Mouse (Mus musculus) bone marrow macrophage, adult 2 months (primary cell): ENCODE results near the gene Faf1.

Experiments
- CTCF ChIP-seq: IDR thresholded peaks from 2 replicates; pipeline ENCODE4 v1.5.1; 2012; ENCODE audit warnings: low read depth, mild to moderate bottlenecking, low read length, moderate library complexity
- POLR2A ChIP-seq: IDR thresholded peaks from 2 replicates; pipeline ENCODE4 v1.6.1; 2012; ENCODE audit warnings: mild to moderate bottlenecking, low read depth, low read length, borderline replicate concordance

DNA sequence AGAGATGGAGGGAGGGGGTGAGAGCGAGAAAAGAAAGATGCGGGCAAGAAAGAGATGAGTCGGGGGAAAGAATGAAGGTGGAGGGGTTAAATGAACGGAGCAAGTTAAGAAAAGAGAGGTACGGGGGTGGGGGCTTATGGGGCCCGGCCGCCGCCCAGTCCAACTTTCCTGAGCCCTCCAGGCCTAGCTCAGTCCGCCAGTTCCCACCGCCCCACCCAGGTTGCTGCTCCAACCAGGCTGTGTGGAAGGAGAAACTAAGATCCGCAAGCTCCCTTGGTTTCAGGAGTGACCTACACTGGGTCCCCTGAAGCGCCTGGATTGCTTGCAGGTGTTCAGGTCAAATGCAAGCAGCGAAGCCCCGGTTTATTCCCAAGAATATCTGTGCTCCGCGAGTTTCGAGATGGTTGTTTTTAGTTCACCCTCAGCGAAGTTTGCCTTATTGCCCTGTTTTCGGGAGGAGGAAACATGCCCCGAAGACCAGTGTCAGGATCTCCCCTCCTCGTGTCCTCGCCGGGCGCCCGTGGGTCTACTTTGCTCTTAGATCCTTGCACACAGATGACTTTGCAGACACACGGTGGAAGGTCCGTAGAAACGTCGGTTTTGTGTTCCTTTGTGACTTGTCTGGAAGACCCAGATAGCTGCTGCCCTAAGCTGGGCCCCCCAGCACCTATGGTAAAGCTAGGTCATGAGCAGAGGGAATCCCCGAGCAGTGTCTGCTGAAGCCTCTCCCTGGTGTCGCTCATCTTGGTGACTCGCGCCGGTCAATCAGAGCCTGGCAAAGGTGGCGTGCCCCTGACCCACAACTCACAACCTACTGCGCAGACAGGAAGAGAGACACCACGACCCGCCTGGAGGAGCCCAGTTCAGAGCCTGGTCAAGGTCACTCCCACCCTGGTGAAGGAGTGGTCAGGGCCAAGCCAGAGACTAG lies 308.4 kb downstream of the Faf1 start:
- TF ChIP-seq POLR2A = no peak
- TF ChIP-seq CTCF = no peak
